Mouse (Mus musculus): ENCODE data around the gene Exosc5. TPM values are rescaled to one million over a fixed set of nuclear protein-coding genes. Genes with fewer than 3 reads are reported as not detected.

The Exosc5 gene
- total RNA-seq (2015; ENCODE audit: low replicate concordance) (16.2 and 23.1 TPM in 2 replicates), total RNA-seq (2017; ENCODE audit: low replicate concordance) (4.9 and 11.7 TPM in 2 replicates)

- peak; percentile 97 for ATAC-seq (replicated peaks; ENCODE audit: low FRiP score, poor library complexity, severe bottlenecking)
These were observed at the start of gene Exosc5, which contains the start of gene Bckdha for GRCm38 (mm10) chr7:25658657-25659472. Gene Exosc5, plus strand, starts transcription at chr7:25659164. Gene Bckdha, minus strand, starts transcription at chr7:25658981.

- ATAC-seq (replicated peaks; ENCODE audit: low FRiP score, poor library complexity, severe bottlenecking), result no peak
These were observed 48.9 kb upstream of the Exosc5 start for GRCm38 (mm10) chr7:25610056-25610455.

GRCm38 (mm10) chr7:25611501-25611900 is 47.5 kb upstream of the Exosc5 start:
- no peak for ATAC-seq (replicated peaks; ENCODE audit: low FRiP score, poor library complexity, severe bottlenecking)

DNA sequence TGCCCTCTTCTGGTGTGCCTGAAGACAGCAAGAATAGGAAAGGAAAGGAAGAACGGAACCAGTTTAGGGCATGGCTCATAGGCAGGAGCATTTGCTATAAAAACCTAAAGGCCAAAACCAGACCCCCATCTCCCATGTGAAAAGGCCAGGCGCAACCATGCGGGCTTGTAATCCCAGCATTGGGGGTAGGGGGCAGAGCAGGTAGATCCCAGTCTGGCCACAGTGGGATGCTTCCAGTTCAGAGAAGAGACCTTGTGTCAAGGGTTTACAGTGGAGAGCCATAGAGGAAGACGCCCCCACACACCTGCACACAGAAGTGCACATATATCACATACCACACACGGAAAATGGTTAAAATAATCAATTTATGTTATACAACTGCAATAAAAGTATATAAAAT is 44.9 kb upstream of the Exosc5 start:
- ATAC-seq (replicated peaks; ENCODE audit: low FRiP score, poor library complexity, severe bottlenecking), result no peak

- ATAC-seq (replicated peaks; ENCODE audit: low FRiP score, poor library complexity, severe bottlenecking), result no peak
These were observed 43.9 kb upstream of the Exosc5 start for GRCm38 (mm10) chr7:25614831-25615705.

DNA sequence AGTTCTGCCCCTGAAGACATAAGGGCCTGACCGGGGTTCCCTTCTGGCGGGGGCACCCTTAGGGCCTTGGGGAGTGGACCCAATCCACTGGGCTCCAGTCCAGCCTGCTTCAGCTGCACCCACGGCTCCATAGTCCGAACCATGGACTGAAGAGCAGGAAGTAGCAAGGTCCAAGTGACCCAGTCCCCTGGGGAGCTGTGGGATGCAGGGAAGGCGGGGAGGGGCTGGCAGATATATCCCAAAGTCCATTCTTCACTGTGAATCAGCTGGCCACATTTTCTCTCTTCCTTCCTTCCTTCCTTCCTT is 43.3 kb upstream of the Exosc5 start, which contains the start of gene Erich4:
Erich4 (minus strand) TSS at position 187 of the 306 bp plus-strand sequence.
- ATAC-seq (replicated peaks; ENCODE audit: low FRiP score, poor library complexity, severe bottlenecking), result no peak

DNA sequence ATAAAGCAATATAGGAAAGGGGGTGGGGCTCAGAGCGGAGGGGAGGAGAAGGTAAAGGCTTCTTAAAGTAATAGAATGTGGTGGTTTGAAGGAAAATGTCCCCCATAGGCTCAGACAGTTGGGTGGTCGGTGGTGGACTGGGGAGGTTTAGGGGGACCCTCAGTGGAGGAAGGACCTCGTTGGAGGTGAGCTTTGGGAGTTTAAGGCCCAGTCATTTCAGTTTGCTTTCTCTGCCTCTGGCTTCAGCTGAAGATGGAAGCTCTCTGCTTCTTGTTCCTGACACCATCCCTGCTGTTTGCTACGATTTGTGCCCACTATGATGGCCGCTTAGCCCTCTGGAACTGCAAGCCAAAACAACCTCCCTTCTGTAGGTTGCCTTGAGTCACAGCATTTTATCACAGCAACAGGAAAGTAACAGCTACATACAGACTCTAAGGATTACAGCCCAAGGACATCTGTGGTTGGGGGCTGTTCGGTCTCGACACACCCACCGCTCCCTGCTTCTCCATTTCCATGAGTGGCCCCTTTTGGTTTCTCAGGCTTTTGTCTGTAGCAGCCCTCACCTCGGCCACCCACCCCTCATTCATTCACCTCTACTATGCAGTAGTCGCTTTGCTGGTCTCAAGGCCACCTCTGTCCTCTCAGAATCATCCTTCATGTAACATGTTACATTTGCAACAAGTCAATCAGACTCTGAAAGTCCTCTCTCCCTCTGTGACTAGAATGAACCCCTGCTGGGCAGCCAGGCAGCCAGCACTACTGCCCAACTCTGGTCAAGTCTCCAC is 41.4 kb upstream of the Exosc5 start:
- ATAC-seq (replicated peaks; ENCODE audit: low FRiP score, poor library complexity, severe bottlenecking), result no peak

GRCm38 (mm10) chr7:25618865-25619721 is 39.9 kb upstream of the Exosc5 start, which contains the start of gene Dmac2:
Gene Dmac2, plus strand, starts transcription at chr7:25619414.
- peak; percentile 86 for ATAC-seq (replicated peaks; ENCODE audit: low FRiP score, poor library complexity, severe bottlenecking)

DNA sequence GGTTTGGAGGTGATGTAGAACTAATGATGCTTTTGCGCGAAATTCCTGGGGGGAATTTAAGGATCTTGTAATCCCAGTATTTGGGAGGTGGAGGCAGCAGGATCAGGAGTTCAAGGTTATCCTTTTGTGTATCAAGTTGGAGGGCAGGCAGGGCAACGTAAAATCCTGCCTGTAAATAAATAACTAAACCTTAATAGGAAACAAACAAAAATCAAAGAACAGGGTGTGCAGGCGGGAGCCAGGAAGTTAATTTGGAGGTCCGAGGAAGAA is 39.3 kb upstream of the Exosc5 start:
- no peak for ATAC-seq (replicated peaks; ENCODE audit: low FRiP score, poor library complexity, severe bottlenecking)

GRCm38 (mm10) chr7:25620101-25620500 is 38.9 kb upstream of the Exosc5 start:
- ATAC-seq (replicated peaks; ENCODE audit: low FRiP score, poor library complexity, severe bottlenecking), result no peak

- ATAC-seq (replicated peaks; ENCODE audit: low FRiP score, poor library complexity, severe bottlenecking), result no peak
These were observed 38.2 kb upstream of the Exosc5 start for GRCm38 (mm10) chr7:25620751-25621150.

- no peak for ATAC-seq (replicated peaks; ENCODE audit: low FRiP score, poor library complexity, severe bottlenecking)
These were observed 35.0 kb upstream of the Exosc5 start for GRCm38 (mm10) chr7:25623857-25624370.

GRCm38 (mm10) chr7:25624851-25625250 is 34.1 kb upstream of the Exosc5 start:
- ATAC-seq (replicated peaks; ENCODE audit: low FRiP score, poor library complexity, severe bottlenecking), result no peak

DNA sequence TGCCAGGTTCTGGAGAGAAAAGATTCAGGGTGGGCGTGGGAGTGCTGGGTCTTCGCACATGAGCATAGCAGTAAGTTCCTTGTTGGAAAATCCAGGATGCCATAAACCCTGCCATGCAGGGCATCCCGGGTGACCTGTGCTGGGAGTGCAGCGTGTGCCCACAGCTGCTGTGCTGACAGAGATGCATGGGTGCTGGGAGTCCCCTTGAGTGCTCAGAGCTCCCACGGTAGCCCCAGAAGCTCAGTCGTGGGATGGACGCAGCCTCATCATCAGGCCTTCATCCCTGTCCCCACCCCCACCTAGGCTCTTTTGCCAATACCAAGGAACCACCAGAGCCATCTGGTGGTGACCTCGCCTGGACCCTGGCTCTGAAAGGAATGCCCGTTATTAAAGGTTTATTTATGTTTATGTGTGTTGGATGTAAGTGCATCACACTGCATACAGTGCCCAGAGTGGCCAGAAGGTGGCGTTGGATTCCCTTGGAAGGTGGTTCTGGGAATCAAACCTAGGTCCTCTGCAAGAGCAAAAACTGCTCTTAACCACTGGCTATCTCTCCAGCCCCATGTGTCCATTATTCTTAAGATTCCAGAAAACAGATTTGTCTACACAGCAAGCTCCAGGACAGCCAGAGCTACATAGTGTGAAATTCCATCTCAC is 33.2 kb upstream of the Exosc5 start:
- ATAC-seq (replicated peaks; ENCODE audit: low FRiP score, poor library complexity, severe bottlenecking), result no peak

DNA sequence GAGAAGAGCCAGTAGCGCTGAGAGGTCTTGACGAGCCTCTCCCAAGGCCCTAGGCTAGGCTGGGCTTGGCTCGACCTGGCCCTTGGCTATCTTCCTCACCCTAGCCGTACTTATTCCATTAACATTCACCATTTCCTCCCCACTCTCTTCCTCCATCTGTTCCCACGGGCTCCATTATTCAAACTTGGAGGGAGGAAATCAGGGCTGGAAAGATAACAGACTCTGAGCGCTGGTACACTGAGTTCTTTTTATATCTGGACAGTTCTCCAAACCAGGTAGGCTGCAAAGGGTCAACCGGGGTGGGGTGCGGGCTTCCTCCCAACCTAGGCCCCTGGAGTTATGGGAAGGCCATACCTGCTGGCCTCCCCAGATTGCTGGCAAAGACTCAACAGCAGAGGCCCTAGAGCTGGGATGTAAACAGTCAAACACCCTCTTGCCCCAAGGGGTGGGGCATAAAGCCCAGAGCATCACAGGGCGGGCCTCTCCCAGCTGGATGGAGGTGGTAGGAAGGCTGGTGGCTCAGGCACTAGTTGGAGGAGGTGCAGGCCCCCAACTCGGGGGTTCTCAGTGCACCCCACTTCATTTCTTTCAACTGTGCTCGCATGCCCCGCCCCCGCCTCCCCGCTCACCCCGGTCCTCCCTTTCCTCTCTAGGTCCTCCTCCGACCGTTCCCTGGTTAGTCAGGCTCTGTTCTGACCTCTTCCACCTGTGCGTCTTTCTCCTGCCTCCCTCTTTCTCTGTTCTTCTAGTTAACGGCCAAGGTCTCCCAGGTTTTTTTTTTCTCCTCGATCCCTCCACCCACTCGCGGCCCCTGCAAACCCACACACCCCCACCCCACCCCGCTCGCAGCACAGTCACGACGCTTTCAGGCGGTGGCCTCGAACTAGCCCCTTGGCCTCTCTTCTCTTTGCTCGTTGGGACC is 32.2 kb upstream of the Exosc5 start, which contains the start of gene B3gnt8:
B3gnt8 (plus strand) TSS at position 146 of the 922 bp plus-strand sequence.
- ATAC-seq (replicated peaks; ENCODE audit: low FRiP score, poor library complexity, severe bottlenecking), result no peak

DNA sequence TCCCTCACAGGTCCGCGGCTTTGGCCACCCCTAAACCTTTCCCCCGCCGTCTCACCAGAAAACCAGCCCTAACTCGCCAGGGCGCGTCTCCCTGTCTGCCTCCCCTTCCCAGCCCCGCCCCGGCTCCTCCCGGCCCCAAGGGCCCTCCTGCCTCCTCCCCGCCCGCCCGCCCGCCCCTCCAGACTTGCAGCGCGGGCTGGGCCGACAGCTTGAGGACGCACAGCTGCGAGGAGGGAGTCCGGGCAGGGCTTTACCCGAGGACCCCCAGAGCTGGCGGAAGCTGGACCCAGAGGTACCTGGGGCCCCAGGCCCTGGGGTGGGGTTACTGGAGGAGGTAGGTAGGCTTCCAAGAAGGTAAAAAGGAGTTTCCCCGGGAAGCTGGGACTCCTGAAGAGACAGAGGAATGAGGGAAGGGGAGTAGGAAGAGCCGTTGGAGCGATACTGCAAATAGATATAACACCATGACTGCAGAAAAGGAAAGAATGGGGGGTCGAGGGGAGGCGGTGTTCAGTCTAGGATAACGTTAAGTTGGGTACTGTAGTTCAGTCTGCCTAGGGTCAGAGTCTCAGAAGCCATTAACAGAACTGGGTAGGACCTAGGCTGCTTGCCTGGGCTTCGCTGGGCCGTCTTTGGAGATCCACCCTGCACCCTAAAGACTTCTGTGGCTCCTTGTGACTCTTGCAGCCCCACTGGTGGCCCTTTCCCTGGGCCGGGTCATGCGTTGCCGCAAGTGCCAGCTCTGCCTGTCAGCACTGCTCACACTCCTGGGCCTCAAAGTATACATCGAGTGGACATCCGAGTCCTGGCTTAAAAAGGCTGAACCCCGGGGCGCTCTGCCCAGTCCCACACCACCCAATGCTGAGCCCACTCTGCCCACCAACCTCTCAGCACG is 31.3 kb upstream of the Exosc5 start:
- ATAC-seq (replicated peaks; ENCODE audit: low FRiP score, poor library complexity, severe bottlenecking), result no peak

GRCm38 (mm10) chr7:25628323-25628620 is 30.7 kb upstream of the Exosc5 start:
- no peak for ATAC-seq (replicated peaks; ENCODE audit: low FRiP score, poor library complexity, severe bottlenecking)
